Mouse (Mus musculus): ENCODE results near the gene Sppl3.

Sppl3 gene

DNA sequence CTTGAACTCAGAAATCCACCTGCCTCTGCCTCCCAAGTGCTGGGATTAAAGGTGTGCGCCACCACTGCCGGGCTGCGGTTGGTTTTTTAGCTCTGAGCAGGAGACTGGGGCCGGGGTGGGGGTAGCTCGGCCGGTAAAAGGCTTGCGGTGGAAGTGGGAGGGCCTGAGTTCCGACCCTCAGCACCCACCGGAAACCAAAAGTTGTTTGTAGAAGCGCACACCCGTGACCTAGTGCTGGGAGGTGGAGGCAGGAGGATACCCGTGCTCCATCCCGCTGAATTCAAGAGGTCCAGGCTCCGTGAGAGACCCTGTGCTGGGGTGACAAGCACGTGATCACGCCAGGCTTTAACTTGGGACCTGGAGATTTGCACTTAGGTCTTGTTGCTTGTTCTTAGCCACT is 14.5 kb upstream of the Sppl3 start:
- in situ Hi-C loops (cut with MboI; ENCODE audit: low sequenced_read_pairs): no loop called here

DNA sequence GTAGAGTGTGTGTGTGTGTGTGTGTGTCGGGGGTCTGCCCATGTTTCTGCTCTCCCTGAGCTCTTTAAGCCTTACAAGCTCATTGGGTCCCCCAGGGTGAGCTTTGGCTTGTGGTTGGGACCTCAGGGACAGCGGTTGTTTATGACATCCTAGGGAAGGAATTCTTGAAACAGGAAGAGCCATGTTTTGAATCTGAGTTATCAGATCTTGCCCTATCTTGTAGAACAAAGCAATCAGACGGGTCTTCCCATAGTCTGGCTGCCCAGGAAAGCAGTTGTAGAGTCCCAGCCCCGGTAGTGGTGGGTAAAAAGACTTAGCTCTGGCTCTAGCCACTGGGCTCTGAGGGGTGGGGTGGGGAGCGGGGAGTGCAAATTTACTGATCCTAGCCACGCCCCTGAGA is 13.6 kb upstream of the Sppl3 start:
- in situ Hi-C loops (cut with MboI; ENCODE audit: low sequenced_read_pairs): no loop called here

- in situ Hi-C loops (cut with MboI; ENCODE audit: low sequenced_read_pairs): no loop called here
These were observed 10.4 kb upstream of the Sppl3 start for GRCm38 (mm10) chr5:115000503-115000902.

DNA sequence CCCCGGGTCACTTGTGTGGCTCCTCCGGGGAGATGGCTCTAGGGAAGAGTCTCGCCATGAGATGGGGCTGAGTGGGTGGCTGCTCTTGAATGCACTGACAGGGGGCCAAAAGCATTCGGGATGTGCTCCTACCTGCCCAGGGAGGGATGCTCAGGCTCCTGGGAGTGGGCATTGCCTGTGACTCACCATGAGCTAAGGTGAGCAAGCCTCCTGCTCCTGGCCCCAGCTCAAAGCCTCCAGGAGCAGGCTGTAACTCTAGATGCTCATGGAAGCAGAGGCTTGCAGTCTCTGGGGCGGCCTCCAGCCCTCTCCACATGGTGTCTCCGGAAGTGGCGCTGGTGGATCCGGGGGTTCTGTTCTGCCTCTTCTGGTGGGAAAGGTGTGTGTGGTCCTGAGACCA is 9.5 kb upstream of the Sppl3 start:
- in situ Hi-C loops (cut with MboI; ENCODE audit: low sequenced_read_pairs): no loop called here

- in situ Hi-C loops (cut with MboI; ENCODE audit: low sequenced_read_pairs): no loop called here
These were observed 8.2 kb upstream of the Sppl3 start for GRCm38 (mm10) chr5:115002781-115003180.

GRCm38 (mm10) chr5:115003224-115003873 is 7.6 kb upstream of the Sppl3 start:
- in situ Hi-C loops (cut with MboI; ENCODE audit: low sequenced_read_pairs): no loop called here

DNA sequence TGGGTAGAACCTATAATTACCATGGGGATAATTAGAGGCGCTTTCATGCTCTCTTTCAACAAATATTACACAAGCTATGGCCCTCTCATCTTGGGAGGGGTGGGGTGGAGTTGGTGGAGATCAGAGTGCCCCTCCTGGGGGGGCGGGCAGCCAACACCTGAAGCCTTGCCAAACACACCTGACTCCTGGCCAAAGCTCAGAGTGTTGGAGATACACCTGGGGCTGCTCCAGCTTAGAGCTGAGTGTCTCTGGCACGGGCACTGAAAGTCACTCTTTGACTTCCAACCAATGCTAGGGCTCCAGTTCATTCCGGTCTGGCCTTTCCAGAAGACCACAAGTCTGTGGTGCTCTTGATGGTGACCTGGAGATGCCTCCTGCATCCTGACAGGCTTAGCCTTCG is 3.2 kb upstream of the Sppl3 start:
- in situ Hi-C loops (cut with MboI; ENCODE audit: low sequenced_read_pairs): no loop called here

DNA sequence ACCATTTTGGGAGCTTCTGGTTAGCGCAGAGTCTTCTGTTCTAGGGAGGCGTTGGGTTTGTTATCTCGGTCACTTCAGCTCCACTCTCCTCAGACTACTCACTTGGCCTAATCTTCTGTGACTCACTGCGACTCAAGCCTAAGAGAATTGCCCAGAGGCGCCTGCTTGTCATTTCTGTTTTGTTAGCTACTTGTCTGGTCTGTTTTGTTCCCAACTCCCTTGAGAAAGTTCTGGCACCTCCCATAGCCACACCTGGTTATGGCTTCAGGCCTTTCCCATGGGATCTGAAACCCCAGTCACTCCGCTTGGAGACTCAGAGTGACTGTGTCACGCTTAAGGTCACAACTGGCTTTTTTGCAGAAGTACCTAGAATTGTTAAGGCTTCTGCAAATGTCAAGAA is 2.6 kb upstream of the Sppl3 start:
- in situ Hi-C loops (cut with MboI; ENCODE audit: low sequenced_read_pairs): no loop called here

- in situ Hi-C loops (cut with MboI; ENCODE audit: low sequenced_read_pairs): no loop called here
These were observed 1.8 kb upstream of the Sppl3 start for GRCm38 (mm10) chr5:115009143-115009542.

- in situ Hi-C loops (cut with MboI; ENCODE audit: low sequenced_read_pairs): no loop called here
These were observed 976 bp upstream of the Sppl3 start for GRCm38 (mm10) chr5:115009961-115010360.

GRCm38 (mm10) chr5:115011217-115011518 is 231 bp downstream of the Sppl3 start:
- in situ Hi-C loops (cut with MboI; ENCODE audit: low sequenced_read_pairs): no loop called here

DNA sequence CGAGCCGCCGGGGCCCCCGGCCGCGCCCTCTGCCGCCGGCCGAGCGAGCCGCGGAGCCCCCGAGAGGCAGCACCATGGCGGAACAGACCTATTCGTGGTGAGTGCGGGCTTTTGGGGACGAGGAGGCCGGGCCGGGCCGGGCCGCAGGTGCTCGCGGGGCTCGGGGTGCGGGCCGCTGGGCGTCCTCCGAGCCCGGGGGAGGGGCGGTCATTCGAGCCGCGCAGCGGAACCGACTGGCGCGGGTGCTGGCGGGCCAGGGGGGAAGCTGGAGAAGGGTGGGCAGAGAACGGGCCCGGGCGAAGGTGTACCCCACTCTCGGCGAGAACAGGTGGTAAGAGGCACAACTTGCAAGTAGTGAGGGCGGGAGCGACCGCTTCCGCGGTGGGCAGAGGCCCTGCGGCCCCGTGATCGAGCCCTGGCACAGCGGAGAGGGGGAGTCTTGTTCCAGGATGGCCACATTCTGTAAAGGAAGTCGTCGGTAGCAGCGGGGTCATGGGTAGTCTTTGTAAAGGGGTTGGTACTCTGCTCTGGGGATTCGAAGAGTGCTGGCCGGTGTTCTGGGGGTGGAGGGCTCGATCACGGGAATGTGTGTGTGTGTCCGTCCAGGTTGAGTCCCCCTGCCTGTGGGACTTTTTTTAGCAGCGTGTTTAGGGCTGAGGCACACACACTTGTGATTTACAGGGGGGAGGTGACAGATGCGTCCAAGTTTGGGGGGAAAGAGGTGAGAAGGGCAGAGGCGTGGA is 753 bp downstream of the Sppl3 start:
- in situ Hi-C loops (cut with MboI; ENCODE audit: low sequenced_read_pairs): no loop called here

DNA sequence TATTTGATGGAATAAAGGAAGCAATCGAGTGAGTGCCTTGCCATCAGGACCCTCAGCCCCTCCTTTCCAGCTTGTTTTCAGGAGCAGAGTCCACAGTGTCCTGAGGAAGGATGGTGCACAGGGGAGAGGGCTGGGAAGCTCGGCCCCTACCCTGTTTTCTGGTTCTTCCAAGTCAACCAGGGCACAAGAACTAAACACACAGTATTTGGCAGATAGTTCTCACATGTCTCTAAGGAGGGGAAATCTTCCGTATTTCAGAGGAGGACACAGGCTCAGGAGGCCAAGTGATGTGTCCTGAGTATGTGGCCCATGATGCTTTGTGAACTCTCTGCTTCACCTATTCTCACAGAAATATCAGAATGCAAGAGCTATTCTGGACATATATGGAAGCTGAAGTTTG is 2.5 kb downstream of the Sppl3 start:
- in situ Hi-C loops (cut with MboI; ENCODE audit: low sequenced_read_pairs): no loop called here

GRCm38 (mm10) chr5:115014570-115014969 is 3.6 kb downstream of the Sppl3 start:
- in situ Hi-C loops (cut with MboI; ENCODE audit: low sequenced_read_pairs): no loop called here

DNA sequence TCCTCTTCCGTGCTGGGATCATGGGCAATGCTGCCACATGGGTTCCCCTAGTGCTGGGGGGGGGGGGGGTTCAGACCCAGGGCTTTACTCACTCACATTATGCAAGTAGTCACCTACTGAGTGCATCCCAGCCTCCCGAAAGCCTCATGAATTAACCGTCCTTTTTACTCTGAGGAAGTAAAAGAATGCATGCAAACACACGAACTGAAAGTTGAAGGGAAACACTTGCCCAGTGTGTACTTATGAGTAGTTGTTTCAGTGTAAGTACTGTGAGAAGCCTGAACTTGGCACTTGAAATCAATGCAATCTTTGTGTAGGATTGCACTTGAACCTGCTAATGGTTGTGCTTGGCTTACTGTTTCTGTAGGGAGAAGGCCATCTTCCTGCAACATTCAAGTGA is 4.2 kb downstream of the Sppl3 start:
- in situ Hi-C loops (cut with MboI; ENCODE audit: low sequenced_read_pairs): no loop called here

GRCm38 (mm10) chr5:115018270-115018669 is 7.3 kb downstream of the Sppl3 start:
- in situ Hi-C loops (cut with MboI; ENCODE audit: low sequenced_read_pairs): no loop called here

DNA sequence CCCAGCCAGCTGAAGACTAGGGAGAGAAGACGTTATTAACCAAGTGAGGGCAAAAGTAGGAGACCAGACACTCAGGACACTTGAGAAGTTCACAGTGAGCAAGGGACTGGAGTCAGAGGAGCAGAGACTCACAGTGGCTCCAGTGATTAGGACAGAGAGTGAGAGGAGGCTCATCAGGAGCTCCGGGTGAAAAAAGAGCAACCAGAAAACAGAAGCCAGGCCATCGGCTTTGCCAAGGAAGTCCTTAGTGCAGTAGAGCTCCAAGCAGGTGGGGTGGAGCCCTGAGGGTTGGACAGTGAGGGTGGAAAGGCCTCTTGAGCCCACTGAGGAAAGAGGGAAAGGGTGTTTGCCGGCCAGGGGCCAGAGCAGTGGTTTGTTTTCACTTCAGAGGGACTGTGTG is 7.9 kb downstream of the Sppl3 start:
- in situ Hi-C loops (cut with MboI; ENCODE audit: low sequenced_read_pairs): no loop called here

- in situ Hi-C loops (cut with MboI; ENCODE audit: low sequenced_read_pairs): no loop called here
These were observed 11.1 kb downstream of the Sppl3 start for GRCm38 (mm10) chr5:115022021-115022420.

GRCm38 (mm10) chr5:115026170-115026569 is 15.2 kb downstream of the Sppl3 start:
- in situ Hi-C loops (cut with MboI; ENCODE audit: low sequenced_read_pairs): no loop called here

- in situ Hi-C loops (cut with MboI; ENCODE audit: low sequenced_read_pairs): no loop called here
These were observed 16.2 kb downstream of the Sppl3 start for GRCm38 (mm10) chr5:115027109-115027508.

DNA sequence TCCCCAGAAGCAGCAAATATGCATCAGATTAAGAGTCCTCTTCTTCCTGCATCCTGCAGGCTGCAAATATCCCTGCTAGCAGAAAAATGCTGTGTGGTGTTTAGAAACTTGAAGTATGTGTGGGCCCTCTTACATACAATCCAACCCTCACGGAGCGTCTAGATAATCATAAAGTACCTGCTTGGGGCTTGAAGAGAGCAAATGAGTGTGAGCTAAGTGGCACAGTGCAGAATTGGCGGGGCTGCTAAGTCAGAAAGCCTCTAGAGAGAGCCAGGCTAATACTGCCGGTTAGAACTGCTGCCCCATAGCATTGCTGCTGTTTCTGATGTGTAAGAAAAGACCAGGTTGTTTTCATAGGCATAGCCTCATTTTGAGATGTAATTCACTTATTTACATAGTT is 18.0 kb downstream of the Sppl3 start:
- in situ Hi-C loops (cut with MboI; ENCODE audit: low sequenced_read_pairs): no loop called here

- in situ Hi-C loops (cut with MboI; ENCODE audit: low sequenced_read_pairs): no loop called here
These were observed 18.6 kb downstream of the Sppl3 start for GRCm38 (mm10) chr5:115029509-115029908.

DNA sequence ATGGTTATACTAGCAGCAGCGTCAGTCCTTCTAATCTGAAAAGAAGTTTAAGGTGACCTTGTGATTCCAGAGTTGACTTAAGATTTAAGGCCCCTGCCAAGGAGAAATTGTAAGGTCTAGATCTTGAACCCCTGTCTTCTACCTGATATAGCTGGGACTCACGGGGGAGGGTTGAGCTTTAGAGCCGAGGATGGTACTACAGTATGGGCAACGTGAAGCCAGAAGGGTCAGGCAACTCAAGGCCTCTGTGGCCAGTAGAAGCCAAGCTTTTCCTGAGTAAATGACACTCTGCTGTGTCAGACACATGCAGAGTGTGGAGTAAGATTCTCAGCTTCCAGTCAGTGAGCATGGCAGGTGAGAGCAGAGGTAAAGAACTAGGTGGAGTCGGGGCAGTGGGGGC is 20.6 kb downstream of the Sppl3 start:
- in situ Hi-C loops (cut with MboI; ENCODE audit: low sequenced_read_pairs): no loop called here
